Mouse (Mus musculus): ENCODE results near the gene Trim17.

The Trim17 gene

GRCm38 (mm10) chr11:58993091-58993670 lies 38.7 kb downstream of the Trim17 start:
- no peak for DNase-seq

GRCm38 (mm10) chr11:58994337-58994826 lies 39.9 kb downstream of the Trim17 start:
- peak; percentile 29 to 42 for DNase-seq

GRCm38 (mm10) chr11:58995061-58995806 lies 40.7 kb downstream of the Trim17 start:
- no peak for DNase-seq

DNA sequence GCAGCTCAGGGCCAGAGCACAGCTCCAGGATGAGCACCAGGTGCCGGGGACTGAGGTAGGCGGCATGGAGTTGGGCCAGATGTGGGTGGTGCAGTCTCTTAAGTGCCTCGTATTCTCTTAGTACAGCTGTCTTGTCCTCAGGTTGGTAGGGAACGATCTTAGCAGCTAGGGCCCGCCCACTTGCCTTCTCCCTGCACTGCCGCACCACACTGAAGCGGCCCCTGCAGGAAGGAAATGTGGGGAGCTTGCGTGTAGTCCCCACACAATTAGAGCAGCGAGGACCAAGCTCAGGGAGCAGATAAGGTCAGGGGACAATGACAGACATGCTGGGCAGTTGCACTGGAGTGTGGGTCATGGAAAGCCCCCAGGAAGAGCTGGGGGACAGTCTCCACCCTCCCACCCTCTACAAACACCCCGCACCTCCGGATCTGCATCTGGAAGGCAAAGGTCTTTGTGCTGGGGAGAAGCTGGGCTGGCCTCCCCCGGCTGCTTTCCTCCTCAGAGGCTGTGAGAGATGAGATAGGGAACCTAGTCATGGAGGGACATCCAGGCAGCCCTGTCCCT lies 41.4 kb downstream of the Trim17 start:
- DNase-seq = peak; percentile 63 to 68

DNA sequence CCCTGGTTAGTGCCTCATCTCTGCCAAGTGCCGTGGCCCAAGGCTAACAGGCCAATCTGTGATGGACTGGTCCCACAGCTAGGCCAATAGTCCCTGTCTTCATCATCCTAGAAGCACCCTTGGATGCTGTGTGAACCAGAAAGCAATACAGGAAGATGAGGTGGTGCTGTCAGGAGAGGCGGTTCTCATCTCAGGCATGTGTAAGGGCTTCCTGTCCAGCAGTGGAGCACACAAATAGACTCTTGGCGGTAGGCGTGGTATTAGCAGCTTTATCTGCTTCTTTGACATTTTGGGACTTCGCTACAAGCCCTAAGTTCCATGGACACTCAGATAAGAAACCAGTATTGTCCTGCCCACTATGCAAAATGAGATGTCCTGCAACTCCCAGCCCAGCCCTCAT lies 43.1 kb downstream of the Trim17 start:
- DNase-seq = no peak

- no peak for DNase-seq
These were observed 44.7 kb downstream of the Trim17 start for GRCm38 (mm10) chr11:58999158-58999557.

- DNase-seq = no peak
These were observed 45.3 kb downstream of the Trim17 start for GRCm38 (mm10) chr11:58999830-59000229.

DNA sequence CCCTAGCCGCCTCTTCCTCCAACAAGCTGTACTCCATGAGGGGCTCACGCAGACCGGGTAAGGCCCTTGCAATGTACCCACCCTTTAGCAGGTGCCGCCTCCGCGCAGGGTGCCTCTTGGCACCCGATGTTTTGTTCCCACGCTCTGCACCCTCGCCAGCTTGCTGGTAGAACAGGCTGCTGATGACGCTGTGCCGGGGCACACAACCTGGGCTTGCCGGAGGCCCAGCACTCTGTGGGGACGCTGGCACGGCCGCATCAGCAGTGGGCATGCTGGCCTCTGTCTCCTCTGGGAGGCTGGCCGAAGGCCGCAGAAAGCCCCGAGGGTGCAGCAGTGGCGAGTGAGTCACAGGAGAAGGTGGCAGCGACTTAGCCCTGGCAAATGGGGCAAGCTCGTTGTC lies 46.1 kb downstream of the Trim17 start:
- no peak for DNase-seq

- DNase-seq = no peak
These were observed 48.0 kb downstream of the Trim17 start for GRCm38 (mm10) chr11:59002327-59003079.

- no peak for DNase-seq
These were observed 60.6 kb downstream of the Trim17 start for GRCm38 (mm10) chr11:59015052-59015451.

All from thymus, adult 18-20 months (tissue).